Mouse (Mus musculus) adrenal gland, postnatal 4 days (tissue): Measurements from ENCODE around the gene Irf9. TPM values are rescaled to one million over a fixed set of nuclear protein-coding genes. Genes with fewer than 3 reads are reported as not detected.
A peak's percentile ranks its signal among the peaks of the same experiment; 100 is the strongest.

Experiments
- DNase-seq, 2 experiments: peaks; one replicate each; pipeline ENCODE4 v3.0.0; 2021 to 2022; ENCODE audit warnings: low spot score in 2 of 2, mixed read lengths in 2 of 2
- total RNA-seq, 2 experiments: library from RNA; stranded (reverse); gene quantifications; 2 replicates each; pipeline ENCODE4 v1.2.3; 2021

Irf9 gene
- total RNA-seq, 2 experiments from 2014 or later, result 19.1 to 19.9 TPM

GRCm38 (mm10) chr14:55579511-55580496, 23.6 kb upstream of the Irf9 start:
- no peak for DNase-seq

GRCm38 (mm10) chr14:55580731-55581130, 22.6 kb upstream of the Irf9 start:
- no peak for DNase-seq

- DNase-seq, result no peak
Measured at GRCm38 (mm10) chr14:55581981-55582681, 21.2 kb upstream of the Irf9 start.

GRCm38 (mm10) chr14:55584303-55584701, 19.1 kb upstream of the Irf9 start:
- no peak for DNase-seq

- DNase-seq, result peak; percentile 48 to 75
Measured at GRCm38 (mm10) chr14:55584702-55585565, 18.4 kb upstream of the Irf9 start, which contains the start of gene Emc9. Gene Emc9, minus strand, starts transcription at chr14:55585302.

- no peak for DNase-seq
Measured at GRCm38 (mm10) chr14:55585566-55585960, 17.8 kb upstream of the Irf9 start.

GRCm38 (mm10) chr14:55586149-55586548, 17.2 kb upstream of the Irf9 start:
- no peak for DNase-seq

GRCm38 (mm10) chr14:55589271-55589670, 14.1 kb upstream of the Irf9 start:
- DNase-seq, result no peak

- no peak for DNase-seq
Measured at GRCm38 (mm10) chr14:55589771-55590448, 13.5 kb upstream of the Irf9 start.

GRCm38 (mm10) chr14:55590748-55591330, 12.5 kb upstream of the Irf9 start, which contains the start of gene Psme2:
Gene Psme2, minus strand, starts transcription at chr14:55591113.
- peak; percentile 64 to 85 for DNase-seq

- peak; percentile 74 to 87 for DNase-seq
Measured at GRCm38 (mm10) chr14:55591331-55591891, 12.0 kb upstream of the Irf9 start, which contains the start of gene Rnf31. Gene Rnf31, plus strand, starts transcription at chr14:55591708.

GRCm38 (mm10) chr14:55592226-55592625, 11.1 kb upstream of the Irf9 start:
- no peak for DNase-seq

GRCm38 (mm10) chr14:55596036-55596690, 7.2 kb upstream of the Irf9 start:
- DNase-seq, result no peak

- DNase-seq, result no peak
Measured at GRCm38 (mm10) chr14:55598521-55599390, 4.6 kb upstream of the Irf9 start.

GRCm38 (mm10) chr14:55603633-55604576, 534 bp downstream of the Irf9 start:
- peak; percentile 70 to 88 for DNase-seq

- no peak for DNase-seq
Measured at GRCm38 (mm10) chr14:55604823-55605222, 1.5 kb downstream of the Irf9 start.
